Mouse (Mus musculus) ovary, postnatal 10 days (tissue): ENCODE measurements around the gene Slc2a1.
A peak's percentile ranks its signal among the peaks of the same experiment; 100 is the strongest.

Source experiments
- DNase-seq: peaks from one replicate; pipeline ENCODE4 v3.0.0; 2022; ENCODE audit warnings: low spot score

Gene Slc2a1

DNA sequence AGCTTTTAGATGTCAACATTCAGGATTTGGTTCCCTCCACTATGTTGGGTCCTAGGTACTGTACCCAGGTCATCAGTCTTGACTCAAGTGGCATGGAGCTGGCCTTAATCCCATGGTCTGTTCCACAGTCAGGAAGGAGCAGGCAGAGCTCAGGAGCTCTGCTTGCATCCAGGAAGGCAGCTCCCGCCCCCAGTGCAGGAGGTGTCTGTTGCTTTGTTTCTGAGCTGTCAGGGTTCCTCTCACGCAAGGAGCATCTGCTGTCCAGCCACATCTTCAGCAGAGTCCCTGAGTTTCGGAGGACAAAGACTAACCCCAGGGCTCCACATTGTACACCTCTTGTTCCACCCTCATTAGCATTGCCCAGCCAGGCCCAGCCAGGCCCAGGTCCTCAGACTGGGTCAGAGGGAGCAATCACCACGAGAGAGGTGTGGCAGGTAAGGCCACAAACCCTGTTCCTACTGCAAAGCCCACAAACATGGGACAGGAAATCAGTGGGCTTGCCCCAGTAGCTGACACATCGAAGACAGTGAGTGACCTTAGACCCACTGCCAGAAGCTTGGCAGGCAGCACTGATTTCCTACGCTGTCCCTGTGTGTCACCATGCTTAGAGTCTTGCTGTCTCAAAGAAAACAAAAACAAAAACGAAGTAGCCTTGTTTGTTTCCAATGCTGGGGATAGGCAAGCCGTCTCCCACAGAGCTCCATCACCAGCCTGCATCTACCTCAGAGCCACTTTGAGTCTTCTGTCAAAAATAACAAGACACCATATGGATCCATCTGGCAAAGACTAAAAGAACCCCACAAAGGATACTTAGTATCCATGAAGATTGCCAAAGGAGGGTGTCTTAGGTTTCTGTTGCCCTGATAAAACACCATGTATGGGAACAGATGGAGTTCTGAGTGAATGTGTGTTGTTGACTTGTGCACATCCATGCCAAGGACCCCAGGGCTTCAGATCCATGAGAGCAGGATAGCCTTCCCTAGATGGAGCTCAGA lies 10.0 kb upstream of the Slc2a1 start:
- DNase-seq, result no peak

DNA sequence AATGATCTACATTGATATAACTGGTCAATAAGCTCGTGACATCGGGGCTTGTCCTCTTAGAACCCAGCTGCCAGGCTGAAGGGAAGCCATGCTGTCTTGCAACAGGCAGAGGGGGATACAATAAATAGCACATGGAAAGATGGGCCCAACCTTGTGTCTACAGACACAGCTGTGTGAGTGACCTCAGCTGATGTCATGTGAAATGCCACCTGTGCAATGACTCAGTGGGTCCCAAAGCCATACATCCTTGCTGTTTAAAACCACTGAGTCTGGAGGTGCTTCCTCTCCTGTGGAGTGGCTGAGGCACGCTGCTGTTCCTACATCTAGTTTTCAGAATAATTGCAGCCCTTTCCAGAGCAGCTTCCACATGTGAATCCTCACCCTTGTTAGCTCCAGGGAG lies 7.1 kb upstream of the Slc2a1 start:
- no peak for DNase-seq

DNA sequence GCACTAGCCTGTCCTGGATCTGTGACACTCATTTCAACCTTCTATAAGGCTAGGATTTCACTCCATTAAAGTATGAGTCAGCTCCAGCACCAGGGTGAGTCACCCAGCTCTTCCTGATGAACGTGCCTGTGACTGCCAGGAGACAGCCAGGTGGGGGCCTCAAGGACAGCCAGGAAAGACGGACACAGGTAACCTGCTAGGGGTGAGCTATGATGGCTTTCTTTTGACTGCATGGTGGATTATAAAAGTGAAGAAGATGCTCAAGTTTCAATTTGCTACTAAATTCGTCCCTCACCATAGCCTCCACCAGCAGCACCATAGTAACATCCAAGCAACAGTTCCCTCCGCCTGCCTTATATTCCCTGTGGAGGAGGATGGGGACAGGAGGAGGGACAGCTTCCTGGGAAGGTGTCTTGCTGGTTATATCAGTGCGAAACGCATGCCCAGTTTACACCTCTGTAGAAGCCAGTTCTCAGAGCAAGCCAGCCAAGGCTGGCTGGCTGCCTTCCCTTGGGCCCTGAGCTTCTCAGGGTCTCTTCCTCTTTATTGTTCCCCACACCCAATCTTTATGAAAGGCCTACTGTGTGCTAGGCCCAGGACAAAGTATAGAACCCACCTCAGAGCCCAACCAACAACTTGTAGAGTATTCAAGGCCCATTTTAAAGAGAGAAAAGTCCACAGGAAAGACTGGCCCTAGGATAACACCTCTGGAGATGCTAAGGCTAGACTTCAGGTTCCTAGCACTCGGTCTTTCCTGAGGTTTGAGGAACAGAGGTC lies 6.0 kb upstream of the Slc2a1 start:
- DNase-seq, result no peak

DNA sequence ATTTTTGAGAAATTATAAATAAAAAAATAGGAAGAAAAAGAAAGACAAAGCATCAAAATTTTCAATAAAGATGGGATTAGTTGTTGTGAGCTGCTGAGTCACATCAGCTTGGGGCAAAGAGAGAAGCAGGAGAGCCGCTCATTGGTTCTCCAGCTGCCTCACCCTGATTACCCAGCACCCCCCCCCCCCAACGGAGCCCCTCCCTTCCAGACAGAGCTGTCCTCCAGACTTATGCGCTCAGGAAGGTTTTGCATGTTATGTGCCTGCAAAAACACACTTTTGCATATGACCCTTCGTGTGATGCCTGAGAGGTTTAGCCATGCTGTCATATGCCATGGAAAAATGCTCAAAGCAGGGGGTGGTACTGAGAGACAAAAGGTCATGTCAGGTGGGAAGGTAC lies 3.7 kb upstream of the Slc2a1 start:
- no peak for DNase-seq

DNA sequence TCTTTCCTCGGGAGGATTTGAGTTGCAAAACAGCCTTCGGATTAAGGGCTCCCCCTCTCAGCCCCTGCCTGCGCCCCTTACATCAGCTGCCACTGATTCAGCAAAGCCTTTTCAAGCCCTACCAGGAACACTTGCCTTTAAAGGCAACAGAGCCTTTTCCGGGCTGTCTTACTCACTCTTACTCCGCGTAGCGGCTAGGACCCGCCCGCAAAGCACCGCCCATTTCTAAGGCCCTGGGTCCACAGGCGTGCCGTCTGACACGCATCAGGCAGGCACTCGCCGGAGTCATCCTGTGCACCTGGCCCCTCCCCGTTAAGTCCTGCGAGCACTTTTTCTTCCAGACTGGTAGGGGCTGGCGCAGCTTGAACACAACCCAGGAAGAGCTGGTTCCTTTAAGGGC lies 2.8 kb upstream of the Slc2a1 start:
- DNase-seq, result peak; percentile 23

DNA sequence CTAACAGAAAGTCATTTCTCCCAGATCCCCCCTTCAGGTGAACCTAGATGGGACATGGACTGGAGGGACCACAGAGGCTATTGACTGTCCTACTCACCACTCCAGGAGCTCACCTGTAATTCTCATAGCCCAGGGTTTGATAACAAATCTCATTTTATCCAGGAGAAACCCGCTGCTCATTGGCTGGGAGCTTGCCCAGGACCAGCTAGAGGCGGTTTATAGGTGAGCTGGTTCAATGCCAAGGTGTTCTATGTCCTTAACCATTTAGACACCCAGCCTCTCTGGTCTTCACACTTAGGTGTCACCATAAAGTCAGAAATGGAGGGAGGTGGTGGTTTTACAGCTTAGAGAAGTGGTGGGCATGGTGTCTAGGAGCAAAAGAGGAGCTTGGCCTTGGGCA lies 644 bp upstream of the Slc2a1 start:
- no peak for DNase-seq

DNA sequence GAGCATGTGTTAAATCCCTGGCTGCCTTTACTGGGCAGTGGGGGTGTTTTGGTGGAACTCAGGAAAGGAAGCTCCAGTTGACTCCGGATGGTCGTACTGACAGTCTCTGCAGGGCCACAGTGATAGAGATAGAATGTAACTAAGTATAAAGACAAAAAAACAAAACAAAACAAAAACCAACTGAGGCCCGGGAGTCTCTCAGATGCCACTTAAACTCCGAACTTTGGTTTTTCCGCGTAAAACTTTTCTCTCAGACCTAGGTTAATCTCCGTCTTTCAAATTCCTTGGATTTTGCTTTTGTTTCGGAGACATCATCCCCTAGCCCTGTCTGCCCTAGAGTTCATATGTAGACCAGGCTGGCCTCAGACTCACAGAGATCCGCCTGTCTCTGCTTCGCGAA lies 1.1 kb downstream of the Slc2a1 start:
- DNase-seq, result no peak

DNA sequence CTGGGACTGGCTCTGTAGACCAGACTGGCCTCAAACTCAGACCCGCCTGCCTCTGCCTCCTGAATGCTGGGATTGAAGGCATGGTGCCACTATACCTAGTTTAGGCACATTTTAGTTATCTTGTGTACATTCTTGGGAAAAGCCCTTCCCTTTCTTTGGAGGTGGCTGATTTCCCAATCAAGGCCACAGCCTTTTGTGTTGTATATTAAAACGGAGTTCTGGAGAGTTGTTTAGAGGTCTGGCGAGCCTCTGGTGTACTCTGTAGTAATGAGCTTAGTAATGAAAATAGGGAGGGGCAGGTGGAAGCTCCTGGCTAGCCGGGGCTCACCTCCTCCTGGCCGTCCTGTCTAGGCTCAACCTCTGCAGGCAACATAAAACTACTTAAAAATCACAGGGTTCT lies 2.0 kb downstream of the Slc2a1 start:
- DNase-seq, result no peak

DNA sequence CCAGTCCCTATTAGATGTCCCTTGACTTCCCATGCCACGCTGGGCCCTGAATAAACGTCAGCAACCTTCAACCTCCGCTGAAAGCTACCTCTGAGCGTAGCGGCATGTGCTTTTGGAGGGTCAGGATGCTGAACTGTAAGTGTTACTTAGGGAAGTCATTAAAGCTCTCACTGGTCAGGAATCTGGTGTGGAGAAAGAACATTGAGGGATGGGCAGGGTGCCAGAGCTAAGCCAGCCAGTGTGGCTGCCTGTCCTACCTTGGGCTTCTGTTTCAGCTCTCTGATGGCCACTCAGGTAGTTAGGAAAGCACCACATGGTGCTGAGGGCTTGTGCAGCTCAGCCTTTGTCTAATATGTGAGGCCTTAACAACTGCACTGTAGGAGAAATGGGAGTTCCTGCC lies 2.9 kb downstream of the Slc2a1 start:
- no peak for DNase-seq

DNA sequence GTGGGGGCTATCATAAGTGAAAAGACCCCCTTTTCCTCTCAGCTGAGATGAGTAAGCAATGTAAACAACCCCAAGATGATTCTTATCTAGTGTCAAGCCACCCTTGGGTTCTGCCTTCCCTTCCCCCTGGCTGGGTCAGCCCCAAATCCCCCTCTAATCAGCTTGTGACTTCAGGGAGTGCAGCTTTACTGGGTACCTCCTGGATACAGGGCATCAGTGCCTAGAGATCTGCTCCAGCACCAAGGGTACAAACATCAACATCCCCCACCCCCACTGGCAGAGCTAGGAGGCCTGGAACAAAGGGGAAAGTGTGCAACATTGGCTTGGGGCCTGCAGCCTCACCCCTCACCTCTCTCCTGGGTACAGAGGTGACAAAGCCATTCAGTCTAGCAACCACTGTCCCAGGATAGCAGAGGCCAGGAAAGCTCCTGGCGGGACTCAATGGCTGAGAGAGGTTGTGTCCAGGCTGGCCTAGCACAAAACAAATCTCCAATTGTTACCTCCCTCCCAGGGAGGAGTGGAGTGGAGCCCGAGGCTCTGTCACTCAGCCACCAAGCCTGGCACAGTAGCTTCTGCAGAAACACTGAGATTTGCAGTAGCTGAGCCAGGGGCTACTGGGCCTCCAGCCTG lies 3.9 kb downstream of the Slc2a1 start:
- DNase-seq, result no peak

DNA sequence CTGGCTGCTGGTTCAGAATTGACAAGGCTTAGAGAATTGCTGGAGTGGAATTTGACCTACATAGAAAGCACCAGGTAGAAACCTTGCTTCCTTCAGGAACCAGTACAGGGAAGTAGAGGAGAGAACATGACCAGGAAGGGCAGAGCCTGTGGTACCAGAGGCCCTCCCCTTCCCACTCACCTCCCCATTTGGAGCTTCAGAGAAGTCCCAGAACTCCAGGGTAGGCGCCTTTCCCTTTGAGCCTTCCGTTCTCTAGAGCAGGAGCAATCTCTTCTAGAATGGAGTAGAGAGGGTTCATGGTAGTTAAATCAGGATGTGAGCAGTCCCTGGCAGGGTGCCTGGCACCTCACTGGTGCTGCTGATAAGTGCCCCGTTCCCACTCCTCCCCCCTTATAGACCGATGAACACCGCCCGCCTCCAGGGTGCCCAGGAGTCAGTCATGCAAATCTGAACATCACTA lies 7.1 kb downstream of the Slc2a1 start:
- DNase-seq, result no peak

DNA sequence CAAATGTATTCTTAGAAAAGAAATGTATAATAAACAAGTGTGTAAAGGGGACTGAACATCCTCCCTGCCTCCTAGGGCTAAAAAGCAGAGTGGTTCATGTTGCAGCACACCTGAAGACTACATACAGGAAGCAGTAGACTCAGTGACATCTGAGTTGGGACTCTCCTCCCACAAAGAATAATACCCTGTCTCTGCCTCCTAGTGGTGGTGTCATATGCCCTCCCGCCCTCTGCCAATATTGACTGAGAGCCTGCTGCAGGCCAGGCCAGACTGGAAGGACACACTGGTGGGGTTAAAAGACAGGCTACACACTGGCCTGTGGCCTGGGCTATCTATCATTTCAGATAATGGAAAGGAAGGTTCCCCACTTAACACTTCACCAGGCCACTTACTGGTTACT lies 7.8 kb downstream of the Slc2a1 start:
- no peak for DNase-seq

DNA sequence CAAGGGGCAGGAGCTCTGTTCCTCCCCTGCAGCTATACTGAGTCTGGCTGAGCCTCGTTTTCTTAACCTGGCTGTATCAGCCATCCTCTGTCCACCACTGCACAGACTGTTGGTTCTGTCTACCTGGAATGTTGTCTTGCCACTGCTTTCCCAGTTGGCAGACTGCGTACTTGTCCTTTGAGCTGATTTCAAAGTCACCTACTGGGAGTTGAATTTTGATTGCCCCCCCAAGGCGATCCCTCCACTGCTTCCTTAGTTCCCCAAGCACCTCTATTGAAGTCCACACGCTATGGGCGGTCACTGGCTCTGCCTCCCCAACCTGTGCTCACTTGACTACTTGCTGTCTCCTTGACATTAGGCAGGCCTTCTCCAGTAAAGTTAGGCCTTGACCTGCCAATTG lies 9.1 kb downstream of the Slc2a1 start:
- no peak for DNase-seq

DNA sequence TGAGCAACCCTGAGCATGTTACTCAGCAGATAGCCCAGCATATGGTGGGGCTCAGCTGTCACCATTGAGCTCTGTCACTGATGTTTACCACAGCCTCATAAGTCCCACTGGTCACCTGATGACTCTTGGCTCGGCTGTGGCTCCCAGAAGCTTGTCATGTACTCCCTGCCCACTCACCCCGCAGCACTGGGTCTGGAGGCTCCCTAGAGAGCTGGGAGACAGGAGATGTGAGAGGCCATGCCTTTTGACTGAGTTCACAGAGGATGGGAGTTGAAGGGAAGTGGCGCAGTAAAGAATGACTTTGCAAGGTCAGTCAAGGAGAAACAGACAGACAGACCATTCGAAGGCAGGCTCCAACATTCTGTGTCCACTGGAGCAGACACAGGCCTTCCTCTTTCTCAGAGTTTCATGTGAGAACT lies 10.2 kb downstream of the Slc2a1 start:
- no peak for DNase-seq

DNA sequence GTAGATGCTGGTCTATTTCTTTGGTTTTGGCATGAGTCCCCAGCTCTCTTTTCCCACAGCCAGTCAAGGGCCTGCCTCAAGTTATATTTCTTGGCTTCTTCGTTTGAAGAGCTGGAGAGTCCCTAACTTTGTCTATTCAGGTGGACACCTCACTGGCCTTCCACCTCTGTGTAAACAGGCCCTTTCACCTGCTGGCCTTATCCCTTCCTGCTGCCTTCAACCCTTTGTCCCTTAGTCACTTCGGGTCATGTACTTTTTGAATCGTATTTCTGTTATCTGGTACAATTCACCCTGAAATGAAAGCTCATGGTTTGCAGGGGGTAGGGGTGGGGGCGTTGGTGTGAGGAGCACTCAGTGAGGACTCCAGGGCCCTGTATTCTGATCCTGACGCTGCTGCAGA lies 10.8 kb downstream of the Slc2a1 start:
- no peak for DNase-seq

DNA sequence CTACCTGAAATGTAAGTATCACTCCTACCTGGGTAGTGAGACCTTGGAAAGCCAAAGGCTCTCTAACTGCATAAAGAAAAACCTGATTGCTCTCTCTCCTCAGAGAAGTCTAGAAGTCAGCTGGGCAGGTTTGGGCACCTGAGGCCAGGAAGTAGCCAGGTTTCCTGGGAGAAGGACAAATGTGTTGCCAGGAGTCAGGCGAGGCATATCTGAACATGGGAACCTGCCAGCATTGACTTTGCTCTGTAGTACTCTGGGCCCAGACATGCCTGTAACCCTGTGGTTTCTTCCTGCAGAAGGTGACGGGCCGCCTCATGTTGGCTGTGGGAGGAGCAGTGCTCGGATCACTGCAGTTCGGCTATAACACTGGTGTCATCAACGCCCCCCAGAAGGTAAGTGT lies 11.6 kb downstream of the Slc2a1 start:
- DNase-seq, result no peak

DNA sequence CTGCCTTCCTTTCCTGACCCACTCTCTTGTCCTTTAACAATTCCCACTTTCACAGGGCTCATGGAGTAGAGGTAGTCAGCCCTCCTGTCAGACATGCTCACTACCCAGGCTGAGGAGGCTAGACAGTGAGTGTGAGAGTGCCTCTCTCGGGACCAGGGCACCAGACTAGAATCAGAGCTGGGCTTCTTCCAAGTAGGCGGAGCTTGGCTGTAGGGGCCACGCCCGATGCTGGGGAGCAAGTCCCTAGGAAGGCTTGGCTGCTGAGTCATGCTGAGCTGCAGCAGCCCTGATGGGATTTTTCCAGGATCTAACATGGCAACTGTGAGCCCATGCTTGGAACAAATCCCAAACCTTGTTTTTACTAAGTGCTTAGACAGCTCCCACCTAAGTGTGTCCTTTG lies 12.7 kb downstream of the Slc2a1 start:
- DNase-seq, result no peak

DNA sequence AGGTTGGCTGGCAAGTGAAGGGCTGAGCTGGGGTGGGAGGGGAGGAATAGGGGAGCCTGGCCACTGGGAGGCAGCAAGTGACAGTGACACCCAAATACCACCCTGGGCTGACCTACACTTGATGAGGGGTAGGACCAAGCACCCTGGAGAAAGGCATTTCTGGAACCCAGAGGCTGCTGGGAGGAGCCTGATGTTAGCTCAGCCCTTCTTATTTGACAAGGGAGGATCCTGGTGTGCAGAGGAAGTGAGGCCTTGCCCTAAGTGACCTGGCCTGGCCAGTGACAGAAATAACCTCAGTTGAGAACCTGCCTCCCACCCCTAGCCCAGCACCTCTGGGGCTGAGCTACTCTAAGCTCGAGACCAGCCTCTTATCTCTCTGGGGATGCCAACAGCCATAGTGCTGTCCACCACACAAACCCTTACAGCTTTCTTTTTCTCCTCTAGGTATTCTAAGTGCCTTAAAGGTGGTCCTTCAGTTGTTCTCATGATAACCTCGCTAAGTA lies 16.3 kb downstream of the Slc2a1 start:
- no peak for DNase-seq

DNA sequence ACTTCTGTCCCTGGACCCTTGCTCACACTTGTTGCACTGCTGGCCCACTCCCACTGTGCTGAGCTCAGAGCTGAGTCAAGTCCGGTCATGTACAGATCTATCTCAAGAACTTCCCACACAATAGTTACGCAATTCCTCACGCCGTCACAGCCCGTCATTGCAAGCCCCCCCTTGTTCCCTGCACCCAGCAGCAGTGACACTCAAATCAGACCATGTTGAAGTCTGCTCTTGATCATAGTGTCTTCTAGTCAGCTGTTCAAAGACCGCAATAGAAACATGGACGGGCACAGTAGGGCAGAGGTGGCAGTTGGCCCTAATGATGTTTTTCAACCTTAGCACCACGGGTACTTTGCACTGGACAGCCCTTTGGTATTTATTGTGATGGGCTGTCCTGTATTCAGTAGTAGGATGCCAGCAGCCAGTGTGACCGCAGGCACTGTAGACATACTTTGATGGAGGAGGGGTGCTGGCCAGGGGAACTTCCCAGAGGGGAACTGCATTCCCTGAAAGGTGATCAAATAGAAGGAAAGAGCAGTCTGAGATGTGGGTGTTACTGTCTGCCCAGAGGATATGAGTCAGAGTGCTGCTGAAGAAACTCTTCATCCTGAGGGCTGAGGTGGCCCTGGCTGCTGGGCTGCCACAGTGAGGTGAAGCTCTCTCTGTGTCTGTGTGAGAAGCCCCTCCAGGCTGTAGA lies 17.2 kb downstream of the Slc2a1 start:
- DNase-seq, result no peak

DNA sequence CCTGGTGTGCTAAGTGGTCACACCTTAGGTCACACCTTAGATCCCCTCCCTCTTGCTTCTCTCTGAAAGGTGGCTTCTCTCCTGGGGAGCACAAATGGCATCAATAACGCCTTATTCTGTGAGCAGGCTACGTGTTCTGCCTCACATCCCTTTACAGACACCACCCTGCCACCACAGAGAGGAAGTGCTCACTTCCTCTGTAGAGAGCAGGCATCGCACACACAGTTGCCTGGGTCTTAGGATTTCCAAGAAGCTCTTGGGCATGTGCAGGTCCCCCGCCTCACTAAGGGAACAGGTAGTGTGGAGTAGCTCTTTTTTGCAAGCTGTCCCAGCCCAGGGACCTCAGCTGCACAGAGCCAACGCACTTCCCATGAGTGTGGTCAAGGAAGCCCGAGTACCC lies 18.7 kb downstream of the Slc2a1 start:
- no peak for DNase-seq

DNA sequence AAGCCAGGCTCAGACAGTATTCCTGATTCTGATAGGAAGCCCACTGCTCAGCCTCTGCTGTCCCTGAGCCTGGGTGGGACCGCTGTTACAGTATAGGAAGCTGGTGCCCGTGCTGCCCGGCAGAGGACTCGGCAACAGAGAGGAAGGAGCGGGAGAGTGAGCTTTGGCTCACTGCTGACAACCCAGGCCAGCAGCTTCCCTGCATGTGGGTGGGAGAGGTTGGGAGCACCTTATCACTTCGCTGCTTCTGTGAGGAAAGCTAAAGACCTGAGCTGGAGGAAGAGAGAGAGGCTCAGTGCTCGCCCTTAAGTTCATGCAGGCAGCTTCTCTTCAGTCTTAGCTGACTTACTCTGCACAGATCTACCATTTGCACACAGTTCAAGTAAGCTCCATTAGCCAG lies 20.0 kb downstream of the Slc2a1 start:
- DNase-seq, result no peak

DNA sequence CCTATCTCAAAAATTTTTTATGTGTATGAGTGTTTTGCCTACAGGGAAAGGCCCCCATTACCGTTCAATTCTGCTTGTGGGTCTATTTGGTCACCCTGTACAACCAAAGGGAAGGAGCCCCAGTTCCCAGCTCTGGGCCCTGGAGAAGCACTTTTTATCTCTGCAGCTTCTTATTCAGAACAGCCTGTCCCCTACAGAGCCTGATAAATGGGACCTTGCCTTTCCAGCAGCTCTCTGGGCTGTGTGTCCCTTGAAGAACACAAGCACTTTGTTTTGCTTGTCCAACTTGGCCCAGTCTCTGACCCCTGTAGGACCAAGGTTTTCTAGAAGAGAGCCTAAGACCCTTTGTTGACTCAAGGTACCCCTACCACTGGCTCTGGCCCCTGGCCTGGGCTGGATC lies 20.6 kb downstream of the Slc2a1 start:
- DNase-seq, result no peak
